Mouse (Mus musculus) 416B (cell line): ENCODE measurements around the gene Slc16a10.

Source experiments
- DNase-seq: peaks from one replicate; pipeline ENCODE4 v3.0.0; 2011; ENCODE audit warnings: low read depth

Slc16a10 gene

DNA sequence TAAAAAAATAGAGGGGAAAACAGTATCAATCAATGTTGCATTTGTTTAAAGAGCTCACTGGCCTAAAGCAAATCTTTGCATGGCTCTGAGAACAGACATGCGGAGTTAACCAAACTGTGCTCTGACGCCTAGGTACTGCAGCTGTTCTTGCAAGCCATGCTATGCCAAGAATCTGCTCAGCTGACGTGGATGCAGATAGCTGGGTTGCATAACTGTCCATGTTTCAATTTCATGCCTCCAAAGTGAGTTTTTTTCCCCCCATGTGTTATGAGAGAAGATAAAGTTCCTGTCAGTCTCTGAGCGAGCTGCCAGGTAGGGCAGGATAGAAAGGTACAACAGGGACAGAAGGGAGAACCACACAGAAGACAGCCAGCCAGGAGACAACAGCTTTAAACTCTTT is 72.8 kb downstream of the Slc16a10 start:
- DNase-seq: no peak

- DNase-seq: no peak
Observed at GRCm38 (mm10) chr10:40068595-40068994, 73.5 kb downstream of the Slc16a10 start.

GRCm38 (mm10) chr10:40067529-40067928 is 74.5 kb downstream of the Slc16a10 start:
- no peak for DNase-seq

GRCm38 (mm10) chr10:40067071-40067470 is 75.0 kb downstream of the Slc16a10 start:
- no peak for DNase-seq

DNA sequence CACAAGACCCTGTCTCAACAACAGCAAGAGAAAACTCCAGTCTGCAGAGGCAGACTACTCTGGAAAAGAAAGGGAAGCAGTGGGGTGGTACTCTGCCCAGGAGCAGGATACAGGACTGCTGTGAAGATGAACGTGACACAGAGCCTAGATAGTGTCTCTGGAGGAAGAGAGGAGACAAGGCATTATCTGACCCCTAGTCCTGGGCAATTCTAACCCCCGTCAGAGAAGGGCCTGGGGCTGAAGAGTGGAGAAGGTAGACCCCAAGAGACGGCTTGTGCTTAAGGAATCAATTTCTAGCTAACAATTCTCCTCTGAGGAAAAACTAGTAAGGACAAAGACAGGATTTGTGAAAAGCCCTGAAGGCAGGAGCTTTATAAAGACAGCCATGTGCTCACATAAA is 76.7 kb downstream of the Slc16a10 start:
- DNase-seq: no peak

- DNase-seq: no peak
Observed at GRCm38 (mm10) chr10:40063291-40063890, 78.7 kb downstream of the Slc16a10 start.

DNA sequence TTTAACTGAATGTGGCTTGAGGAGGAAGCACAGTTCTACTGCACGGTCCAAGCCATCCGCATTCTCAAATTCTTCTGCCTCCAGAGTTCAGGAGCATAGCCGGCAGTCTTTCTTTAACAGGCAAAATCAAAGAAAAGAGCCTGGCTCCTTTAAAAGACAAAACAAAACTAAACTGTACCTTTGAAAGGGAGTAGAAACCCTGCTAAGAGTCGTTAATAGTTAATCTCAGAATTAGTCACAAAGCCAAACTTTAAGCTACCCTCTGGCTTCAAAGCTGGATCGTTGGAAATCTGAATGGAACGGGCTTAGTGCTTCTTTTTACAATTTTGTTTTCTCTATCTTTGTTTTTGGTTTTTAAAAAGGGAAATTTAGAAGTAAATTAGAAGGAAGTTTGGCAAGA is 79.2 kb downstream of the Slc16a10 start:
- DNase-seq: no peak

DNA sequence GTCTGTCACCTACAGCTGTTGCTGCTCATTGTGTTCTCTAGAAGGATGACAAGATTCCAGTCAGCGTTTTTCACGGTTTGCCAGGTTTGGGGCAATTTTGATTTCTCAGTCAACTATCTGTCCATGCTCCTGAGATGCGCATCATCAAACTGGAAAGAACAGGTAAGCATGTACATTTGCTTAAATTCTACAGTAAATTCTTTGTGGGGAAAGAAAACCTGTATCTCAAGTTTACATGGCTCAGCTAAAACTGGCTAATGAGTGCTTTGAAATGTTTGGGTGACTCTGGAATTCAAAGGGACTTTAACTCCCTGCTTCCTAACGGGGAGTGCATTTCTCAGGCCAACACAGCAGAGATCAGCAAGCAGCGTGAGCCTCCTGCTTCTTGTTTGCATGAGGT is 80.1 kb downstream of the Slc16a10 start:
- DNase-seq: no peak

- peak; percentile 74 for DNase-seq
Observed at GRCm38 (mm10) chr10:40058786-40059120, 83.3 kb downstream of the Slc16a10 start.

DNA sequence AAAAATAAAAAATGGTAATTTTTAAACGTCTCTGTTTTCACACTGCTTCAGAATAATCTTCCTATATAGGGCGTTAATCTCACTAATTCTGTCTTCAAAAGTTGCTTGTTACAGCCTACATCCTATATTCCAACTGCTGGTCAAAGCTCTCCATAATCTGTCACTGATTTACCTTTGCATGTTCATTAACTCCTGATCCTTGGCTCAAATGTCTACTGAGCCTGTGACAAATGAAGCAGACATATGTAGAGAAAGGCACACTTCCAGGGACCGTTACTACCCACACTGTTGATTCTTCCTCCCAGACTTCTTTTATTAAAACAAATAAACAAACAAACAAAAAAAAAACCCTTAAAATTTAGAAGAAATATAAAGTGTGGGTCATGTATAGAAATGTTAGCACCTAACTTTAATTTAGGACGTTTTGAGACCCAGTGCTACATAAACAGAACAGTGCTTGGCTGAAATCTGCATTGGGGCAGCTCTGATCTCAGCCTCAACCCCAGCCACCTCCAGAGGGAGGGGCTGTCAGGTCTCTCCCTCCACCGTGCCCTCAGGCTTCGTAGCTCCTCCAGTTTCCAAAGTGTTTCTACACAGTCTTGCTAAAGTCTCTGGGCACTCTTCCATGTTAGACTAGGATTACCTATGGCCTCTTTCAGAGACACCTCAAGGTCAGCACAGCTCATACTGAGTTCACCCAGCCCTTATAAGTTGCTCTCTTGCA is 83.8 kb downstream of the Slc16a10 start:
- no peak for DNase-seq

- peak; percentile 44 for DNase-seq
Observed at GRCm38 (mm10) chr10:40057615-40058014, 84.4 kb downstream of the Slc16a10 start.

DNA sequence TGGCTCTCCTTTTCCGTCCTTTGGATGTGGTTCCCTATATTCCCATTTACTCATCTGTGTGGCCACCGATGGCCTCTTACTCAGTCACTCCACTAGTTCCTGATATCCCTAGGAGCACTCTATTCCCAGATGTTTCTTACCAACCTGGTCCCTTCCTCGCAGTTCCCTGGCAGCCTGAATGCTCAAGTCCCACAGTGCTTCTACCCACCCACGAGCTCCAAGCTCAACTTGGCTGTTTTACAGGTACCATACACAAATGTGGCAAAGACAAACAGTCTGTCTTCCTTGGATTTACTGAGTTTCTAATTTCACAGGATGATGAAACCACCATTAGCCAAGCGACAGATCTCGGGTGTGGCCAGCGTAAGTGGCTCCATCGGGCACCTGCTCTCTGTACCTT is 87.6 kb downstream of the Slc16a10 start:
- DNase-seq: no peak

DNA sequence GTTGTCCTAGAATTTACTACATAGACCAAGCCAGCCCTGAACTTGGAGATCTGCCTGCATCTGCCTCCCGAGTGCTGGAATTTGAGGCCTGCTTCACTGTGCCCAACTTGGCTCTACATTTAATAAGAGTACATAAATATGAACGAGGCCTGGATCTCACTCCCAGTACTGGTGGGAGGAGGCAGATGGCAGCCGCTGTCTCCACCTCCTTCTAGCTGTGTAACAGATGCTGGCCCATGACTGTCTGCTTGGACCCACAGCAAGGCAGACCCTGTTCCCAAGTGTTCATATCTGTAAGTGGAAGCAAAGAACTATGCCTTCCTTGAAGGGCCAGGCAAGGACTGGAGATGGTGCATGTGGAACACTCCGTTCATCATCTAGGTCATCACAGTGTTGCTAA is 88.2 kb downstream of the Slc16a10 start:
- no peak for DNase-seq

DNA sequence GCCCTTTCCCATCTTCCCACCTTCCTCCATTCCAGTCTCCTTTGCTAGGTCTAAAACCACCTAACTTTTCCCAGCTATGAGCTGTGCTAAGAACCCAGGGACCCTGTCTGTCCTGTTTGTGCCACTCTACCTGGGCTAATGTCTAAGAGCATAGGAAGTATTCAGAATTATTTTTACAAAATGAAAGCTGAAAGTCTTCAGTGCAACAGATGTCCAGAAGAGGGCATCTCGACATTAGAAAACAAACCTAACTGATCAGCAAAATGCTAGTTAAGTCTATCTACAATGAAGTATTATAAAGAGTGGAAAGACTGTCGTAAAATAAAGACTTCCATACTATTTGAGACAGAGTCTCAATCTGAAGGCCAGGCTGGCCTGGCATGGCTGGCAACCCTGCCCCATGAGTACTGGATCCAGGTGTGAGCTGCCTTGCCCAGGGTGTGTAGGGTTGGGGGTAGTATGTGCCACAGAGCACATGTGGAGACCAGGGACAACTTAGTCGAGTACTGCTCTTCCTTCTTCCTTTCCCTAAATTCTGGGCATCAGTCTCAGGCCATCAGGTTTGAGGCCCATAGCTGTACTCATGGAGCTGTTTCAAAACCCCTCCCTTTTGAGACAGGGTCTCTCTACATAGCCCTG is 88.7 kb downstream of the Slc16a10 start:
- DNase-seq: peak; percentile 78

DNA sequence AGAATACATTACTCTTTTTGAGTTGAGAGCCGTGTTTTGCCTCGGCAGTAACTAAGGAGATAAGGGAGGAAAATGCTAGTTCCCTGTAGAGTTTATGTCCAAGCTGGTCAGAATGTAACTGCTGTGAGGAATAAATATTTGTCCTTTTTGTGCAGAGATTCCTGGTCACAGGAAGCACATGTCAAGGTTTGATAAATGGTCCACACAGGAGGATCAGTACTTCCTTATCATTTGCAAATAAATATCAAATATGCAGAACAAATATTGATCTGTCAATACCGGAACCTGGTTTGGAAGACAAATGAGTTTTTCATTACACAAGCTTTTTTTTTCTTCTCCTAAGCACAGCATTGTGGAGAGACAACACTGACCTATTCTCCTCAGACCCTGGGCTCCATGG is 90.1 kb downstream of the Slc16a10 start:
- DNase-seq: no peak

DNA sequence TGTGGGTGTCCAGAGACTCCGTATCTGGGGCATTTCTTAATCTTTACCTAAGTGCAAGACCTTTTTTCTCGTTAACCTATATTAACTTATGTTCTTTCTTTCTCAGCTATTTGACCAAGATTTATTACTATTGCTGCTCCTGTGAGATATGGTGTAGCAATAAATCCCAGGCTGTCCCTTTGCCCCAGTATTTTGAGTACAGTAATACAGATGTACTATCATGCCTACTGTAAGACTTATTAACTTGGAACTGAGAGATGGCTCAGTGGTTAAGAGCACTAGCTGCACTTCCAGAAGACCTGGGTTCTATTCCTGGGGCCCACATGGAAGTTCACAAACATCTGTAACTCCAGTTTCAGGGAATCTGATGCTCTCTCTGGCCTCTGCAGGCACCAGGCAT is 91.3 kb downstream of the Slc16a10 start:
- DNase-seq: no peak

DNA sequence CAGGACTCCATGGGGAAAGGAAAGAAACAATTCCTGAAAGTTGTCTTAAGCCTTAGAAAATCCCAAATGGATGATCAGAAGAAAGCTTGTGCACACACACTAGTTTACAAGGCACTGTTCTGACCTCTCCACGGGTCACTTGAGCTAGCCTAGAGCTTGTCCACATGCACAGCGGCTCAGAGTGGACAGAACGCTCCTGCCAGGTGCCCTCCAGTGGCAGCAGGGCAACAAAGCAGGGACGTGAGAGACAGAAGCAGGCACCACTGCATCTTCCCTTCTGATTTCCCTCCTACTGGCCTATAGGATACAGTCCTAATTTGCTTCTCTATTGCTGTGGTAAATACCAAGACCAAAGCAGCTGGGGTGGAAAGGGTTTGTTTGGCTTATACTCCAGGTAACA is 100.7 kb downstream of the Slc16a10 start:
- peak; percentile 32 for DNase-seq

DNA sequence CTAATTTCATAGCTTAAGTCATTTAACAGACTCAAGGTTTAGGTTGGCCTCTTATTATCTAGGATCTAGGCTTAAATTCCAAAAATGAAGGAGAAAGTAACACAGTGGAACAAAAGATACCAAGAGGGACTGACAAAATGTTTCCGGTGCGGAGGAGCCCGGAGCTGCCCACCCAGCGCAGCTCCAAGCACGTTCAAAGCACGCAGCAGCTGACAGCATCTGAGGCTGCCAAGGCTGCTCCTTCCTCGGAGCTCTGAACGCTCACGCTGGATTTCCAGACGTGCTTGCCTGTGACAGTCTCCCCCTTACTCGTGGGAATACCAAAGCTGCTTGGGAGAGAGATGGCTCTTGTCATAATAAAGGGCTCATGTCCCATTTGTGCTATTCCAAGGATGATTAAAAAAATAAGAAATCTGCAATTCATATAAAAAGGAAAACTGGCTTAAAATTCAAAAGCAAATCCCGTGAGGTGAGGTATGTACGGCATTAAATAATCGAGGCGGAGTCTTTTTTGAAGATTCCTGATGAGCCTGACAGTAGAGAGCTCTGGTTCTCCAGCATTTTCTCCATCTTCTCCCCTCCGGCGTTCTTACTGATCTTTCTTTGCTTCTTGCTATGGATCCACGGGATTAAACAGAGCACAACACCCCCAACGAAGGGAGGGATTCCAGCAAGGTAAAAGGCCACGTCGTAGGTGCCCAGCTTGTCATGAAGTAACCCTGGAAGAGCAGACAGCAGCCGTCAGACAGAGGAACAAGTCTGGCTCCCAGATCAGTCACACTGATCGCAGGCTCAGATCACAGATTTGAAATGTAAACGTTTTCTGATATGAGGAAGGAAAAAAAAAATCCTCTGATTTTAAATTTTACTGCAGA is 105.1 kb downstream of the Slc16a10 start:
- DNase-seq: no peak

DNA sequence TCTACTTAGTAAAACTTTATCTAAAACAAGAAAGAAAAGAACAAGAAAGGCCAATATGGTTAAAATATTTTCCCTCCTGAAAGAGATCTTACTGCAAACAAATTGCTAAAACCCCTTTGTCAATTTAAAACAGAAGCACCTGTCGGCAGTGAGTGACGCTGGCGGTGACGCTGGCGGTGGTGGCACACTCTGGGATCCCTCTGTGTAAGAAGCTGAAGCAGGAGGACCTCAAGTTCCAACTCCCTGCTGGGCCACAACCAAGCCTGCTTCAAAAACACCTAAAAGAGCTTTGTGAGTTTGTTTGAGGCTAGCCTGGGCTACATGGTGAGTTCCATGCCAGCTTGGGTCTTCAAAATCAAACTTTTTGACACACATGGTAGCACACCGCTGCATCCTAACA is 107.1 kb downstream of the Slc16a10 start:
- DNase-seq: no peak

DNA sequence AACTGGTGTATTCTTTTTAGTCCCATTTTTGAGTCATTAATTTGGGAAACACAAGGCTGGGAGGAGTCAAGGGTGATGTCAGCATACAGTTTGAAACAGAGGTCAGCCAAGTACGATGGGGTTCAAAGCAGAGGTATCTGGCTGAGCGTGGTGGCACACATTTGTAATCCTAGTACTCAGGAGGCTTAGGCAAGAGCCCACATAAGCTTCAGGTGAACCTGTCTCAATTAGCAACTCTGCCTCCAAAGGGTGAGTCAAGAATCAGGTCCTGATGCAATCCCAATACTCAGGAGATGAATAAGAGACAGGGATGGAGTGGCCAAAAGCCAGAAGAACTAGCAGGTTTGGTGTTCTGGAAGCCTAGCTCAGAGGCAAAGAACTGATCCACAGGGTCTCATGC is 109.2 kb downstream of the Slc16a10 start:
- DNase-seq: no peak

DNA sequence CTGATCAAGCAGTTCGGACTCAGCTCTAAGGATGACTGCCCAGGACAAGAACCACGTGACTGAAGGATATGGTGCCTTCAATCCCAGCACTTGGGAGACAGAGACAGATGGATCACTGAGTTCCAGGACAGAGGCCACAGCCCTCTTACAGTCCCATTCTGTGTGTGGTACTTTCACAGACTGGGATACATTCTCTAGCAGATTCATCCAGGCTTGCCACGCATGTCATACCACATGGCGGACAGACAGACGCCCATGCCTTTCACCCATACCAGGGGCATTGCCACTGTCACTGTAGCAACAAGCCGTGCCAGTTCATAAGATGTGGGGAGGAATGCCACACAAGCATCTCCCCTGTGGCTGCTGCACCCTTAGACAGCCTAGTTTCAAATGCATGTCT is 111.3 kb downstream of the Slc16a10 start:
- no peak for DNase-seq

DNA sequence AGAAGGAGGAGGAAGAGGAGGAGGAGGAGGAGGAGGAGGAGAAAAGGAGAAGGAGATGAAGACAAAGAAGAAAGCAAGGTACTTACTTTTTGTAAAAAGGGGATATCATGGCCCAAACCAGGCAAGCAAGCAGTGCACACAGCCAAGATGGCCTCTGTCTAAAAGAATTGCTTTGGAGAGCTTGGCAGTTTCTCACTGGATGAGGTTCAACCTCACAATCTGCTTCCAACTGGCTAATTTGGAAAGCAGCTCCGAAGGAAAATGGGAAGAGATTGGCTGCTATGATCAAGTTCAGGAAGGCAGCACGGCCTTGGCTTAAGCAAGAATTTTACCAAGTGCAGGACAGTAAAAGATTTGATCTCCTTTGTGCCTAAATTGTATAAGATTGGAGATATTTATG is 112.4 kb downstream of the Slc16a10 start:
- DNase-seq: no peak

GRCm38 (mm10) chr10:40028091-40028490 is 114.0 kb downstream of the Slc16a10 start:
- DNase-seq: no peak
